Mouse (Mus musculus) heart, postnatal 0 days (tissue): ENCODE data around the gene Tlk1.

Source experiments
- CTCF ChIP-seq: IDR thresholded peaks from 2 replicates; pipeline ENCODE4 v1.5.1; 2016; ENCODE audit warnings: antibody characterized with exemption, control low read depth, low read depth
- EP300 ChIP-seq: IDR thresholded peaks from 2 replicates; pipeline ENCODE4 v1.6.1; 2016; ENCODE audit warnings: antibody characterized with exemption, low read depth

DNA sequence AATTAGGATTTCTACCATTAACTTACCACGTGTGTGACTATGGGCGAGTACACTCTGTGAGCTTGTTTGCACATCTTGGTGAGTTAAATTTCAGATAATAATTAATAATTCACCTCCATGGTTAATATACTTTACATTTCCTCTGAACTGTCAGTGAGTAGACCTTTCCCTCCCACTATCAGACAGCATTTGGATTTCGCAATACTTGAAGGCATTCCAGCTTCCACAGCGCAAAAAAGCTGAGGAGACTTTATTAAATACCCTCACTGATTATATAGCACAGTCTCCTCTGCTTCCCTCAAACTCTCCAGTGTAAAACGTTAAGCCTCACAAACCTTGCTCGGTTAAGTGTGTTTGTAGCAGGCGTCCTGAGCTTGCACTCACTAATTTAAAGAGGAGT lies 60.8 kb downstream of the Tlk1 start:
- TF ChIP-seq CTCF (no peak), EP300 (no peak)
